Mouse (Mus musculus) limb, embryonic 12.5 days (tissue): ENCODE measurements around the gene Slc6a16. TPM values are rescaled to one million over a fixed set of nuclear protein-coding genes. Genes with fewer than 3 reads are reported as not detected.

Experiments
- ATAC-seq: fragments of 200-750 bp; cut with Nextera tagmentation; 2 replicates; pipeline ENCODE4 v1.8.0; 2017; ENCODE audit warnings: low read depth, moderate TSS enrichment; ENCODE audit not compliant: insufficient number of reproducible peaks, insufficient read depth, low FRiP score, low TSS enrichment
- H3K27ac ChIP-seq: fragments of 300-500 bp; sonication (generic); 2 replicates; pipeline ENCODE4 v1.5.1; 2016; ENCODE audit warnings: mild to moderate bottlenecking, moderate library complexity
- H3K27me3 ChIP-seq: fragments of 300-500 bp; sonication (generic); 2 replicates; pipeline ENCODE4 v1.6.1; 2016; ENCODE audit warnings: mild to moderate bottlenecking, moderate library complexity
- H3K36me3 ChIP-seq: fragments of 300-500 bp; sonication (generic); 2 replicates; pipeline ENCODE4 v1.6.1; 2016; ENCODE audit warnings: mild to moderate bottlenecking, moderate library complexity
- H3K4me1 ChIP-seq: fragments of 300-500 bp; sonication (generic); replicated peaks from 2 replicates; pipeline ENCODE4 v1.6.1; 2016
- H3K4me2 ChIP-seq: fragments of 300-500 bp; sonication (generic); 2 replicates; pipeline ENCODE4 v1.6.1; 2016; ENCODE audit warnings: mild to moderate bottlenecking, moderate library complexity
- H3K4me3 ChIP-seq: fragments of 300-500 bp; sonication (generic); replicated peaks from 2 replicates; pipeline ENCODE4 v1.5.1; 2016; ENCODE audit warnings: mild to moderate bottlenecking
- H3K9ac ChIP-seq: fragments of 300-500 bp; sonication (generic); replicated peaks from 2 replicates; pipeline ENCODE4 v1.6.1; 2016; ENCODE audit warnings: mild to moderate bottlenecking, moderate library complexity
- H3K9me3 ChIP-seq: fragments of 300-500 bp; sonication (generic); 2 replicates; pipeline ENCODE4 v1.6.1; 2016; ENCODE audit warnings: mild to moderate bottlenecking, moderate library complexity
- WGBS: fragments of 180-500 bp; shearing (Covaris S2); methylation state at CpG from one replicate; pipeline ENCODE4 v1.1.7; 2016; 5-methylcytosine and 5-hydroxymethylcytosine counted together
- polyA plus RNA-seq: library from polyadenylated mRNA; unstranded; fragments of >200 nt; fragmentation: Nextera tagmentation; extraction: Ambion mirVana; gene quantifications from 2 replicates; pipeline ENCODE4 v1.2.1, GENCODE M21; 2016

The Slc6a16 gene
- polyA plus RNA-seq, 1 experiment from 2014 or later = 0.18 TPM

GRCm38 (mm10) chr7:45299752-45300151 lies 58.9 kb downstream of the Slc6a16 start:
- no peak overlapping the region for H3K4me3 ChIP-seq
- no peak overlapping the region for H3K9ac ChIP-seq
- H3K9me3 ChIP-seq = no peaks in the 10 kb centered on the region
- H3K27ac ChIP-seq = no peak overlapping the region
- peaks cover 12% of the 10 kb centered on the region for H3K27me3 ChIP-seq
- 14% methylated on average over 5 of the region's 5 CpGs for whole genome bisulfite sequencing
- peak; percentile 79 for ATAC-seq
- H3K4me1 ChIP-seq = peaks cover under 1% of the 10 kb centered on the region; the same call in 1 of the 2 replicates
- H3K36me3 ChIP-seq = peaks cover 6% of the 10 kb centered on the region
- no peak overlapping the region for H3K4me2 ChIP-seq

GRCm38 (mm10) chr7:45300270-45300669 lies 59.4 kb downstream of the Slc6a16 start:
- no peak overlapping the region for H3K4me2 ChIP-seq
- ATAC-seq = no peak
- 22% methylated on average over 6 of the region's 6 CpGs for WGBS
- no peak overlapping the region for H3K4me3 ChIP-seq
- peaks cover 6% of the 10 kb centered on the region for H3K36me3 ChIP-seq
- H3K27ac ChIP-seq = no peak overlapping the region
- H3K4me1 ChIP-seq = peaks cover 6% of the 10 kb centered on the region
- peaks cover 12% of the 10 kb centered on the region for H3K27me3 ChIP-seq
- H3K9me3 ChIP-seq = no peaks in the 10 kb centered on the region
- no peak overlapping the region; the same call in 1 of the 2 replicates for H3K9ac ChIP-seq

GRCm38 (mm10) chr7:45302626-45303025 lies 61.7 kb downstream of the Slc6a16 start:
- ATAC-seq = no peak
- Histone ChIP-seq H3K4me3 (no peak overlapping the region), H3K27me3 (peaks cover 12% of the 10 kb centered on the region), H3K27ac (no peak overlapping the region), H3K4me1 (peaks cover 9% of the 10 kb centered on the region), H3K9me3 (no peaks in the 10 kb centered on the region), H3K36me3 (peaks cover 6% of the 10 kb centered on the region), H3K4me2 (no peak overlapping the region), H3K9ac (no peak overlapping the region)
- WGBS = 79% methylated on average over 8 of the region's 8 CpGs

- 15% methylated on average over 13 of the region's 13 CpGs for WGBS
- no peak overlapping the region for H3K9ac ChIP-seq
- no peaks in the 10 kb centered on the region for H3K9me3 ChIP-seq
- no peak for ATAC-seq
- H3K4me1 ChIP-seq = peaks cover 15% of the 10 kb centered on the region
- no peak overlapping the region for H3K27ac ChIP-seq
- H3K4me2 ChIP-seq = peak overlapping the region; percentile 44
- H3K27me3 ChIP-seq = peaks cover 9% of the 10 kb centered on the region; the same call in 1 of the 2 replicates
- H3K36me3 ChIP-seq = peaks cover 18% of the 10 kb centered on the region
- H3K4me3 ChIP-seq = peak overlapping the region; percentile 26
Measured at GRCm38 (mm10) chr7:45304869-45305268, 64.0 kb downstream of the Slc6a16 start.

- Histone ChIP-seq H3K4me1 (peaks cover 15% of the 10 kb centered on the region), H3K9me3 (no peaks in the 10 kb centered on the region), H3K27ac (no peak overlapping the region), H3K9ac (no peak overlapping the region), H3K27me3 (peaks cover 9% of the 10 kb centered on the region), H3K36me3 (peaks cover 22% of the 10 kb centered on the region), H3K4me2 (peak overlapping the region; percentile 44), H3K4me3 (peak overlapping the region; percentile 26)
- ATAC-seq = no peak
- 3% methylated on average over 17 of the region's 17 CpGs for WGBS
Measured at GRCm38 (mm10) chr7:45305275-45305674, 64.4 kb downstream of the Slc6a16 start.

GRCm38 (mm10) chr7:45308551-45309240 lies 67.8 kb downstream of the Slc6a16 start:
- Histone ChIP-seq H3K4me3 (no peak overlapping the region), H3K27me3 (no peaks in the 10 kb centered on the region; the same call in 1 of the 2 replicates), H3K36me3 (peaks cover 18% of the 10 kb centered on the region; the same call in 1 of the 2 replicates), H3K27ac (no peak overlapping the region), H3K4me2 (no peak overlapping the region), H3K9ac (no peak overlapping the region), H3K9me3 (no peaks in the 10 kb centered on the region), H3K4me1 (peaks cover 33% of the 10 kb centered on the region)
- 62% methylated on average over 15 of the region's 15 CpGs for whole genome bisulfite sequencing
- no peak for ATAC-seq

- 16% methylated on average over 9 of the region's 9 CpGs for WGBS
- H3K27me3 ChIP-seq = no peaks in the 10 kb centered on the region; the same call in 1 of the 2 replicates
- H3K4me2 ChIP-seq = no peak overlapping the region
- no peaks in the 10 kb centered on the region for H3K9me3 ChIP-seq
- peaks cover 38% of the 10 kb centered on the region for H3K4me1 ChIP-seq
- H3K36me3 ChIP-seq = peaks cover 20% of the 10 kb centered on the region; the same call in 1 of the 2 replicates
- no peak for ATAC-seq
- no peak overlapping the region for H3K27ac ChIP-seq
- H3K9ac ChIP-seq = no peak overlapping the region
- no peak overlapping the region for H3K4me3 ChIP-seq
Measured at GRCm38 (mm10) chr7:45309455-45309854, 68.6 kb downstream of the Slc6a16 start.

- H3K27ac ChIP-seq = no peak overlapping the region
- no peak overlapping the region for H3K9ac ChIP-seq
- H3K36me3 ChIP-seq = peaks cover 30% of the 10 kb centered on the region
- ATAC-seq = no peak
- 48% methylated on average over 8 of the region's 8 CpGs for WGBS
- H3K9me3 ChIP-seq = no peaks in the 10 kb centered on the region
- H3K27me3 ChIP-seq = no peaks in the 10 kb centered on the region; the same call in 1 of the 2 replicates
- peaks cover 30% of the 10 kb centered on the region for H3K4me1 ChIP-seq
- no peak overlapping the region for H3K4me3 ChIP-seq
- H3K4me2 ChIP-seq = no peak overlapping the region
Measured at GRCm38 (mm10) chr7:45312023-45312422, 71.1 kb downstream of the Slc6a16 start.

- WGBS = 18% methylated on average over 10 of the region's 10 CpGs
- Histone ChIP-seq H3K9ac (peak overlapping the region; percentile 14), H3K4me3 (no peak overlapping the region), H3K4me1 (peaks cover 30% of the 10 kb centered on the region), H3K27ac (peak overlapping the region; percentile 76), H3K36me3 (peaks cover 32% of the 10 kb centered on the region), H3K9me3 (no peaks in the 10 kb centered on the region), H3K4me2 (peak overlapping the region; percentile 13), H3K27me3 (no peaks in the 10 kb centered on the region; the same call in 1 of the 2 replicates)
- ATAC-seq = no peak
Measured at GRCm38 (mm10) chr7:45312686-45313453, 72.0 kb downstream of the Slc6a16 start.

GRCm38 (mm10) chr7:45313495-45313894 lies 72.6 kb downstream of the Slc6a16 start:
- peaks cover 32% of the 10 kb centered on the region for H3K36me3 ChIP-seq
- ATAC-seq = no peak
- no peak overlapping the region for H3K4me3 ChIP-seq
- peak overlapping the region; percentile 13 for H3K4me2 ChIP-seq
- H3K27me3 ChIP-seq = no peaks in the 10 kb centered on the region; the same call in 1 of the 2 replicates
- no peaks in the 10 kb centered on the region for H3K9me3 ChIP-seq
- peaks cover 30% of the 10 kb centered on the region for H3K4me1 ChIP-seq
- WGBS = 23% methylated on average over 9 of the region's 9 CpGs
- peak overlapping the region; percentile 14 for H3K9ac ChIP-seq
- H3K27ac ChIP-seq = peak overlapping the region; percentile 76

GRCm38 (mm10) chr7:45315182-45315701 lies 74.4 kb downstream of the Slc6a16 start:
- peaks cover 23% of the 10 kb centered on the region for H3K4me1 ChIP-seq
- no peak overlapping the region for H3K9ac ChIP-seq
- peaks cover 27% of the 10 kb centered on the region for H3K36me3 ChIP-seq
- H3K27me3 ChIP-seq = no peaks in the 10 kb centered on the region; the same call in 1 of the 2 replicates
- ATAC-seq = no peak
- H3K4me2 ChIP-seq = no peak overlapping the region
- no peaks in the 10 kb centered on the region for H3K9me3 ChIP-seq
- H3K4me3 ChIP-seq = no peak overlapping the region
- H3K27ac ChIP-seq = no peak overlapping the region; the same call in 1 of the 2 replicates
- 81% methylated on average over 10 of the region's 10 CpGs for WGBS
